Mouse (Mus musculus) small intestine, adult 10 weeks (tissue): ENCODE data around the gene Evc. TPM values are rescaled to one million over a fixed set of nuclear protein-coding genes. Genes with fewer than 3 reads are reported as not detected.

Experiments used
- polyA plus RNA-seq: library from polyadenylated mRNA; stranded (reverse); fragments of 350-450 nt; fragmentation: Illumina TruSeq; extraction: RNeasy Lipid Tissue Mini Kit (QIAGEN cat#74804); gene quantifications from one replicate; pipeline ENCODE4 v1.2.3, GENCODE M21; 2014; ENCODE audit warnings: low replicate concordance

Evc gene
- not detected for polyA plus RNA-seq

GRCm38 (mm10) chr5:37336485-37337105 lies at the start of gene Evc:
Evc (minus strand) TSS chr5:37336894.

DNA sequence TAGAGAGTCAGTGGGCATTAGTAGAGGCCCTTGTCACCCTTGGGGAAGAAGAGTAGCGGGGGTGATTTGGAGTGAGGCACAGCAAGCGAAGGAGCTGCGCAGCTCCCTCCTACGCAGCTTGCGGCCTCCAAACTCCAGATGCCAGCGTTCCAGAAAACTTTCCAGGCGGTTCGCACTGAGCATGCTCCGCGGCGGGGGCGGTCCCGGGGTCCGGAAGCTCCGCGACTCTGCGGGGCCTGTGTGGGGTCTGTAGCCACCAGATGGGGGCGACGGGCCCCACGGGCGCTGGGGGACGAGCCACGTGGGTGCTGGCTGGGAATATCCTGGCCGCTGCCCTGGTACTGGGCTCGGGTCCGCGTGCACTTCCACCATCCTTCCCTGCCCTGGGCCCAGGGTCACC lies 1.6 kb upstream of the Evc start, which contains the start of gene Evc2:
Evc2 (plus strand) TSS at position 212 of the 400 bp plus-strand sequence.

DNA sequence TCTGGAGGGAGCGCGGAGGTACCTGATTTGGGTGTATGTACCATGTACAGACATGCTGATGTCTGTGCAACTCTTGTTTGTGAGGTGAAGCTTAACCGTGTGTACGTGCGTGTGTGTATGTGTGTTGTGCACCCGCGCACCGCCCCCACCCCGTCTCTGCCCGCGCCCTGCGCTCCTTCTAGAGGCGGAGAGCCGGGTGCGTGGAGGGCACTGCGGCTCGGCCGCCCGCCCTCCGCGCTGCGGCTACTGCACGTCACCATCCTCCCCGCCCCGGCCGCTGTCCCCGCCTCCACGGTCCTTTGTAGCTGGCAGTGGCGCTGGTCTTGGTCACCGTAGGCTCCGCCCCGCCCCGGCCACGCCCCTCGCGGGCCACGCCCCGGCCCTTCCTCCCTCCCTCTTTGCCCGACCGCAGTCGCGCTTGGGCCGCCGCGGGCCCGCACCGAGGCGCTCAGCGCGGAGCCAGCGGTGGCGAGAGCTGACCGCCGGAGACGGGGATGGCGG lies 95.0 kb downstream of the Evc start, which contains the start of gene Crmp1:
Crmp1 (plus strand) TSS at position 290 of the 501 bp plus-strand sequence.

Other genes starting within 250 kb of the Evc start
- not detected for gene Crmp1, start 95.0 kb downstream of the Evc start, polyA plus RNA-seq
- gene Evc2, start 1.6 kb upstream of the Evc start, polyA plus RNA-seq, result 0.19 TPM